Mouse (Mus musculus): ENCODE results near the gene Foxd3.
"Not testable (repeated sequence)": the region's sequence is repeated elsewhere in the genome, so short reads cannot be mapped to it uniquely, and the experiment has no call there.

Foxd3 gene

DNA sequence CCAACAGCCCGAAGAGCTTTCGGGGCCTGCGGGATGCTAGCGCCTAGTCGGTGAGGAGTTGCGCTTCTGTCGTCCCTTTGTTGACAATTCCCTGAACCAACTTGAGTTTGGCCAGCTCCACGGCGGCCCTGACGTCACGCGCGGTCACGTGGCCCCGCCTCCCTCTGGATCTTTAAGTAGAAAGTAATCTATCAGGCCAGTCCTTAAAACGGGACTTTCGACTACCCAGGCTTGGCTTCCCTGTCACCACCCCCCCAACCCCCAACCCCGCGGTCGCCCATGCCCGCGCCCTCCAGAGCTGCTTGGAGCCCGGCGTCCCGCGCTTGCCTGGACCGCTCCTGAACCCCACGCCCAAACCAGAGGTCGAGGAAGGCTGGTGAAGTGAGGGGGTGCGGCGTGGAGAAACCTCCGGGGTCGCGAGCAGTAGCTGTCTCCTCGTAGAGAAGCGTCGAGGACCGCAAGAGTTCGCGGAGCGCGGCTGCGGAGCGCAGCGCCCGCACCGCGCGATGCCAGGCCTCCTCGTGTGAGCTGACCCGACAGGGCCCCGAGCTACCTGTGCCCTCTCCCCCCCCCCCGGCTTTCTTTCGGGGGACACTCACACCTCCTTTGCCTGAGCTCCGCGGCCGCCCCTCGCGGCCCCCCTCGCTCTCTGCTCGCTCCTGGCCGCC, at the start of gene Foxd3:
Gene Foxd3, plus strand, starts transcription at position 363 of the 668 bp plus-strand sequence.
- DNase-seq = no peak

DNA sequence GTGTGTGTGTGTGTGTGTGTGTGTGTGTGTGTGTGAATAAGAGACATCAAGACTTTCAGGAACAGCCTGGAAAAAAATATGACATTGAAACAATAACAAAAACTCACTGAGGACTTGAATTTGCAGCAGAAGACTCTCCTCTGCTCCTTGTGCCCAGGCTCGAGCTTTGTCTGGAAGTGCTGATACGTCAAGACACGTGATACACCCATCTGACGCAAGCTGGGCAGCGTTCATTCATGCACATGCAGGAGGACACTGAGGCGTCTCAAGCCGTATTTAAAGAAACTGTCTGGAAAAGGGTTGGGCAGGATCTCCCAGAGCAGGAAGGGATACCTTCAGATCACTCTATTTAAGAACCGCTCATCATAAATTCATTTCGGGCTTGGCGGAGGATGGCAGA, 43.9 kb upstream of the Foxd3 start:
- no peak for DNase-seq

DNA sequence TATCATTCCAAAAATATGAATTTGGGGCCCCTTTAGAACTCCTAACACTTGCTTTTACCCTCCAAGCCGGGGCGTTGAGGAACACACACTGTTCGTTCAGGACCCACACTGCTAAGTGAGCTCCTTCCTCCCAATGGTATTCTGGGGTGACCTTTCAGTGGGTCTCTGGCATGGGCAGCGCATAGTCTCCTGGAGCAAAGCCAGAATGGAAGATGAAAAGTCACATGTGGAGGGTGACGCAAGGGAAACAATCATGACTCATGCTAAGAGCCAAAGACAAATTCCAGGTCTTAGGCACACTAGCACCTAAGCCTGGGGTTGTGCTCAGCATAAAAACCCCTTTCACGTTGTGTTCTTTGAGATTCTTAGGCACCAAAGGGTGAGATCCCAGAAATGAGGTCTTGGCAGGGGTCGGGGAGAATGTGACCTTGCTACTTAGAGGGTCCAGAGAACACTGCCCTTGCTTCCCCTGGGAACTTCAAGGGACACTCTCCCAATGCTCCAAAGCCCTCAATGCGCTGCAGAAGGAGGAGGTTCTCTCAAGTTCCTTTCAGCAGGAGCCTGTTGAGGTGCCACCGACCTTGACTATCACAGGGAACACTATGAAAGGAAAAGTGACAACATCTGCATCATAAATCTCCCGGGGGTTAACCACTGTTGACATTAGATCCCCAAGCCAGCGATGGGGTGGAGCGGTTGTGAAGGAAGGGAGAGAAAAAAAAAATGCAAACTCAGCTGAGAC, 43.3 kb upstream of the Foxd3 start:
- DNase-seq = no peak

DNA sequence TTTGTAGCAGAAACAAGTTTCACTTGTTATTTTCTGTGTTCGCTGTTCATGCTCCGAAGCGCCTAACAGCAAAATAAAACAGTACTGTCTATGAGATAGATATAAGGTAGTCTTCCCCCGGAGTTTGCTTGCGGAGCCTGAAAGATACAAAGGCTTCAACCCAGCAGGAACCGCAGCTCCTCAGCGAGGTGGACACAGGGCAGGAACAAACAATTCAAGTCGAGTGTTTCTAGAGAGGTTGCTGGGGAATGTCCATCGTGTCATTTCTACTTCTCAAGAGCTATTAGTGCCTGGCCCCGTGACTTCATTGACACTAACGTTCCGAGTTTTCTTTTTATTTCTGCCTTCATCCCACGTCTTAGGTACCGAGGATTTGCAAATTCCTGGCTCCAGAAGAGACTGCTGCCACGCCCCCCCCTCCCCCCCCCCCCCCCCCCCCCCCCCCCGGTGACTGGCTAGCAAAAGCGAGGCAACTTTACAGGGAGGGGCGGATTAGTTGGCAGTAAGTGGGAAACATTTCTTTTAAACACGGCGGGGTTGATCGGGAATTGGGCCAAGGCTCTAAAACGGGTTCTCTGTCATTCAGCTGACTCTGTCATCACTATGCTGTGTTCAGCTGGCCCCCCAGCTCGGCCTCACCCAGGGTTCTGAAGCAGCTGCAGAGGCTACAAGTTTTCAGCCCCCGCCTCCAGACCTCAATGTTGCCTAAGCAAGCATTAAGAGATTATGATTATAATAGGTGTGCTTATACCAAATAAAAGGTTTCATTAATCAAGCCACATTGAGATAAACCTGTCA, 29.9 kb upstream of the Foxd3 start:
- DNase-seq = no peak

DNA sequence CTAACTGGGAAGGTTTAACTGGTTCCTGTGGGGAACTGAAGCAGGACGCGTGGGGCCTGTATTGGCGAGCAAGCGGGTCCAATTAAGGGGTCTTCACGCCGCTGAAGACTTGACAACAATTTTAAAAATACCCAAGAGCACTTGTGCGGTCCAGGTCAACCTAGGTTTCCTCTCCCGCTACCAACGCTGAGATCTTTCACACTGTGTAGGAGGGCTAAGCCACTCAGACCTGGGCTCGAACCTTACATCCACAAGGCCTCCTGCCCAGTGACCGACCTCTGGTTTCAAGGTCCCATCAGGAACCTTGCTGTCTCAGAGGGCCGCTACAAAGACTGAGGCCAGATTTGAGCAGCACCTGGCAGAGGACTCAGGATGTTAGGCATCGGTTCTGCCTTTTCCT, 29.0 kb upstream of the Foxd3 start:
- no peak for DNase-seq

DNA sequence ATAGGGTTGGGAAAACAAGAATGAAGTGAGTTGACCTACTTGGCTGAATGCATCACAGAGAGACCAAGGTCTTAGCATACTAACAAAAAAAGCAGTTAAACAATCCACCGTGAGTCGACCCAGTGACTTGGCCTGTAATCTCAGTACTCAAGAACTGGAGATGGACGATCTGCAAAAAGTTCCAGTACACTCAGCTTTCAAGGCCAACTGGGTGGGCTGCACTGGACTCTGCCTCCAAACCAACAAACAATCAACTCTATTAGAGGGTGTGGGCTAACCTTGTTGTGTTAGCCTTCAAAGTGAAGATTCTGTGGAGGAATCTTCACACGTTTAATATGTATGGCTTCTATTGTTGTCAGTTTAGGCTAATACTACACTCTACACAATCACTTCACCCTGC, 20.1 kb upstream of the Foxd3 start:
- no peak for DNase-seq

DNA sequence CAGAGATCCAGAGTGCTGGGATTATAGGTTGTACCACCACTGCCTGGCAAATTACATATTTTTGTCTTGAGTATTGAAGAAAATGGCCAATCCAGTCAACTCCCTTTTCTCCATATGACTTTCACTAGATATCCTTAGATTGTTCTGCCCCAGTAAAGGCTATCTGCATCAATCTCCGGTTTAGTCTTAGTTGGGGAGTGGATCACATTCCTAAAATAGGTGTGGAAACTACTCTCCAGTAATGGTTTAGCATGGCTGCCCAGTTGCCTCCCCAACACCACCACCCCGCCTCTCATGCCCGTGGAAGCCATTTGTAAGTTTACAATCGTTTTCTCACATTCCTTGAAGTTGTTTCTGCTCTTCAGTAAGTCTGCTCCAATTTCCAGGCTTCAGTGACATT, 19.4 kb upstream of the Foxd3 start:
- no peak for DNase-seq

DNA sequence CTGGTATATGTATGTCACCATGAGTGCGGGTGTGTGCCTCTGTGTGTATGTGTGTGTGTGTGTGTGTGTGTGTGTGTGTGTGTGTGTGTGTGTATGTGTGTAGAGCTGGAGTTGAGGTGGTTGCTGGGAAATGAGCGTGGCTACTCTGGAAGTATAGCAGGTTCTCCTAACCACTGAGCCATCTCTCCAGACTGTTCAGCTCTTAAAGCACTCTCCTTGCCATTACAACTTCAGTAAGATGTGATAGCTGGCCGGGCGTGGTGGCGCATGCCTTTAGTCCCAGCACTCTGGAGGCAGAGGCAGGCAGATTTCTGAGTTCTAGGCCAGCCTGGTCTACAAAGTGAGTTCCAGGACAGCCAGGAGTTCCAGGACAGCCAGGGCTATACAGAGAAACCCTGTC, 15.5 kb upstream of the Foxd3 start:
- DNase-seq = not testable (repeated sequence)

DNA sequence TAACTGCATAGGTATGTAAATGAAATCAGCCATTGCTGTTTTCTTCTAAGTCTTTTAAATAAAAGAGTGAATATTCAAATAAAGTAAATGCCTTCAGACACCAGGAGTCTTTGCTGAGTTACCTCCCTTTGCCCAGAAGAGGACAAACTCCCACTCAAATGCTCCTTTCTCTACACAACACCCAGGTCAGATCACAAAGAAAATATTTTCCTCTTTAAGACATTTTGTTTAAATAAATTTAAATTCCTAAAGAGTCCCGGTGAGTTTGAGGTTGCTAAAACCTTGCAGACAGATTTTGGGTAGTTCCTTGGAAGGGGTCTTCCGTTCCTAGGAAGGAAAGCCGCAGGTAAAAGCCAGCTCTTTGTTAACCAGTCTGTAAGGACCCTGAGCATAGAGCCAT, 14.2 kb upstream of the Foxd3 start:
- no peak for DNase-seq

DNA sequence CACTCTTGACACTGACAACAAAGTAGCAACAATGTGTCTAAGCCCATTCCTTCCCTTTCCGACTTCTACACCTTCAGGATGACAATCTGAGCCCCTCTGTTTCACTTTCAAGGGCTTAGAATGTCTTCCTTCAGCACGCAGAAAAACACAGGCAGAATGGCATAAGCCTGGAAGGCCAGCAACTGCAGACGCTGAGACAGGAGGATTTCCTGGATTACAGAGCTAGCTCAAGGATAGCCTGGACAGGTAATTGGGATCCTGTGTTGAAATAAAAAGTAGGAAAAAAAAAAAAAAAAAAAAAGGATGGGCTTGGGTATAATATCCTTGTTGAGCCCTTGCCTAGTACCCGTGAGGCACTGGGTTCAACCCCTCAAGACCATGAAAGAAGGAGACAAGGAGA, 10.5 kb upstream of the Foxd3 start:
- DNase-seq = no peak

DNA sequence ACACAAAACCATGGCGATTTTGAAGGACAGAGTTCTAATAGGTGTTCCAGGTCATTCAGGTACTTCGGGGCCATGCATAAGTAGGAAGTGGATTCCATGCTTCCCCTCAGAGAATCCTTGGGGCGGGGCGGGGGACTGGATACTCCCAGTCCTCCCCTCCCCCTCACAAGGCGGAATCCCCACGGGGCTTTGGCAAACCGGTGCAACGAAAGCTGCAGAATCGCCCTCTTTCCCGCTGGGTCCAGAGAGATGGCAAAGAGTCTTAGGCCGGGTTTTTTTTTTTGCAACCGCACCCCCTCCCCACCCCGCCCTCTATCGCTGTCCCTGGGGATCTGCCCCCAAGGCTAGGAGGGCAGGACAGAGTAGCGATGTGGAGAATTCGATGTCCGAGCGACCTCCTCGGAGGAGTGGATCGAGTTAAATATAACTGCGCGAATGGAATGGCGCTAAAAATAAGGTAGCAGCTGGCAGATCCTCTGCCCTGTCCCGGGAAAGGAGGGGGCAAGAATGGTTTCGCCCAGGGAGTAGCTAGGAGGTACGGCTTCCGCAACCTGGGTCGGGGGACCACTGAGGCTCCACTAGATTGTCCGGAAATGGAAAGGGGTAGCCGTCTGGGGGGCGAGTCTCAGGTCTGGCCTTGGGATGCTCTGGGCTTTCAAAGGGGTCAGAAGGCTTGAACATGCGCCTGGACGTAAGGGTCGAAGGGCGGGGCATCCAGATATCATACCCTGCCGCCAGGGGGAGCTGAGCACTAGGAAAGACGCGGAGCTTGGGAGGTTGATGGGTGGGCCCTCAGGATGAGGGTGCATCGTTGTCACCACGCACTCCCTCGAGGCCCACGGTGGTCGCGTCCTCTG, 5.8 kb upstream of the Foxd3 start:
- no peak for DNase-seq

DNA sequence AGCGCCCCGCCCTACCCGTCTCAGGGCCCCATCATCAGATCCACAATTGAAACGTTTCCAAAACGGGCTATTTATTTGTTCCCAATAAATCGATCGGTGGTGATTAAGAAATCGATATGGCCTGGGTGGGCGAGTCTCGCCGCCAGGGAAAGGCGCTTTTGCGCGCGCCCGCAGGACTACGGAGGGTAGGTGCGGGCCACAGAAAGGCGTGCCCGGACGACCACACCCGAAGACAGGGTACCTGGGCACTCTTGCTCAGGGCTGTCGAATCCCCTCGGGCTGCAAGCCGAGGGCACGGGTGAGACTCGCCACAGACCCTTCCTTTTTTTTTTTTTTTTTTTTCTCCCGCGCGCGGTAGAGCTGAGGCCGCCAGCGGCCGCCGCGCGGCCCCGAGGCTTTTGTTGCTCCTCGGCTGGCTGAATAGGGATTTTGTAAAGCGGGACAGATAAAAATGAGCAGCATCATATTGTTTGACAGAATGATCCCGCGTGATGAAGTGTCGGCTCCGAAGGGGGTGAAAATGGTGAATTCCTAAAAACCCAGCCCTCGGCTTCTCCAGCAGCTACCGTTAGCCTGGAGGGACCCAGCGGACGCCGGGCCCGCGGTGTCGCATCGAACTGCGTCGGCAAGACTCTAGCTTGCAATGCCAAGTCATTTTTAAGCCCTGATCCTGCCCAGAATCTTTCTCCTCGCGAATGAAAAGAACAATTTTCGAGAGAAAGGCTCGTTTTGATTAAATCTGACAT, 5.0 kb upstream of the Foxd3 start:
- DNase-seq = no peak

DNA sequence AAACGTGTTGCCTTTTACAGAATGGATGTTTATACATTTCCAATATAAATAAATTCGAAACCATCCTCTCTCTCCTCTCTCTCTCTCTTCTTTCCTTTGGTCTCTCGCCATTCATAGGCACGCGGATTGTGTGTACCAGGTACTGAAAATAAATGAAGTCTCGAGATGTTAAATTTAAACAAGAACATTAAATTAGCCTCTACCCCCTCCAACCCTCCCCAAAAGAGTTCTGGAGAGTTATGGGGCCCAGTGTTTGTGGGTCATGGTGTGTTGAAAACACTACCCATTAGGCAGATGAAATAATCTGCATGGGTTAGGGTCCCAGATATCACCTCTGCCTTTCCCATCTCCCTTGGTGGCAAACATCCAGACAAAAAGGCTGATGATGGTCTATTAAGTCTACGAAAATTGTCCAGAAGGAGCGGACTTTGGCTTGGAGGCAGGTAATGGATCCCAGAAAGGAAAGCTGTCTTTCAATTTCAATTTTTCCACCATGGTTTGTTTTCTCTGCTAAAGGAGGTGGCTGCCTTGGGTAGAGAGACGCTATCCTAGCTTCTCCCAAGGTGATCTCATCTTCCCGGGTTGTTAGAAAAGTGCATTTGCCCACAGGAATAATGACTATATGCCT, 4.2 kb upstream of the Foxd3 start:
- DNase-seq = no peak

DNA sequence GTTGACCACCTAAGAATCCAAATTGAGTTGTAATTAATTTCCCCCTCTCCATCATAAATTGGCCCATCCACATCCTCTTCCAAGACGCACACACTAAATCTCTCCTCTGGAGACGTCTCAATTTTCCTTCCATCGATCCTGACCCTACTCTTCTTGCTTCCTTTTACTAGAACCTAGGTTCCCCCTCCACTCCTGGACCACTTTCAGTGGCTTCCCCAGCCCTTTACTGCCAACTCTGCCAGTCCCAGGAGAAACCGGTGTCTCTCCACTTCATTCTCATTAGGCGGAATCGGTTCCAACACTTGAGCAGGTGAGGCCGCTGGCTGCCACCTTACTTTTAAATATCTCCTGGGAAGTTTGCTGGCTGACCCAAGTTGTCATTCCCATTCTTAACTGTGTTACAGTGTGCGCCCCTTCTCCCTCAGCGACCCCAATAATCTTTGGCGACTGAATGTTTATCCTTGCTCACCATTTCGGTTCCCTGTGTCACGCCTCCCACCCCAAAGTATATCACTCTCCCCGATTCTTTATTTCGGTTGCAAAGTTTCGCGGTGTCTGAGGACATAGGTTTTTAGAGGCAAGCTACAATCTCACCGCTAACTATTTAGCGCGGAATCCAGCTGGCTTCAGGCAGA, 3.4 kb upstream of the Foxd3 start:
- no peak for DNase-seq

DNA sequence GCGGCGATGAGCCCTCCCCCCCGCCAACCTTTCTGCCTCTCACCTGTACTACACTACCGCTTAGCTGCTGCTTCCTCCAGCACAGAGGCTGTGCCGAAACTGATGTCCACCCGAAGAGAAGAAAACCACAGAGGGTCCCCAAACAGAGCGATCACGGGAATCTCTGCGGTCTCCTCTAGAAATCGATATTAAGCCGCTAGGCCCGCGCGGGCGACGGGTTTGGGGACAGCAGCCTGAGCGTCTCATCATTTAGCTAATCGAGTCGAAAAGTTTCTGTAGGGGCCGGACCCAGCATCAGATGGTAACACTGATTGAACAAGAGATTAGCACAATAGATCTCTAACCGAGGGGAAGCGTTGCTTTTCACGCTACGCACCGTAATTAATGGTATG, 2.9 kb upstream of the Foxd3 start:
- DNase-seq = no peak

DNA sequence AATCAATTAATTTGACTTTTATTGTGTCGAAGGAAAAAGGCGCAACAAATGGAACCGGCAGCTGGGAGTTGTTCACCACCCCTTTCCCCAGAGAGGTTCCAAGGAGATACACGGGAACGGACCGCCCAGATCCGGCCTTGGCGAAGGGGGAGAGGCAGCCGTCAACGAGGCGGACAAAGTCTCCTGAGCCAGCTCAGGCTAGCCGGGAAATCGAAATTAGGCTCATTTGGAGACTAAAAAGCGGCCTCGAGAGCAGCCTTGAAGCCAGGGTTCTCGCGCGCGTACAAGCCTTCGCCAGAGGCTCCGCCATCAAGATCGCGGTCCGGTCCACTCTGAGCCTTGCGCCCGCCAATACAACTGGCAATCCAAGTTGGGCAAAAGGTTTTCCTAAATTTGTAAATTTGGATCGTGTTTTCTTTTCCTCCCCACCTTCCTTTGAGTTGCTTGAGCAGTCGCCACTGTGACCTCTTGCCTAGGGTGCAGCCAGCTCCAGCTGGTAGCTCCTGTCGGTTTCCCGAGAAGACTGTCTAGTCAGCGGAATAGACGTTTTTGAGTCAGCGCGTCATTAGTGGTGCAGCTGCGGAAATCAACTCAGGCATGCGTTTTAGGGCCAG, 2.4 kb upstream of the Foxd3 start:
- no peak for DNase-seq

DNA sequence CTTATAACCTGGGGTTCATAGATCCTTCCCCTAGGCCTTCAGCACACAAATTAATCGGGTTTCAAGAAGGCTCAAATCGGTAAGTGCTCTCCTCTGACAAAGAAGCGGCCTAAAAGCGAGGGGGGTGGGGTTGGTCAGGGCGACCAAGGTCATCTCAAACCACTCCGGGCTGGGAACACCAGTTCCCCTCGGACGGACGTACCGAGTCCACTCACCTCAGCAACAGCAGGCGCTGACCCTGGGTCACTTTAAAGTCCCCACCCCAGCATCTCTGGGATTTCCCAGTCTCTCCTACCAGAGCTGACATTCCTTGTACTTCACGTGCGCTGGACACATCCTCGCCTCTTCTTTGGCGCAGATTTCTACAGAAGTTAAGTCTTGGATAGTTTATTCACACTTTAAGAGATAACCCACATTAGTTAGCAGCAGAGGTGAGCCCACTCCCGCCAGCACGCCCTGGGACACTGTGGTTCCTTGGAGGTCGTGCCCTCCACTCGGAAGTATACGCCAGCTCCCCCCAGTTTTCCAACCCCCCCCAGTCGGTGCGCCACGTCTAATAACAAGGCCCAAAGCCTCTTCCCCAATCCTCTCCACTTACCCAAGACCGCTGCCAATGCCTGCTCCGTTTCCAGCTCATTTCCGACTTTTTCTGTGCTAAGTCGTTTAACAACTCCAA, 1.3 kb upstream of the Foxd3 start:
- DNase-seq = no peak

DNA sequence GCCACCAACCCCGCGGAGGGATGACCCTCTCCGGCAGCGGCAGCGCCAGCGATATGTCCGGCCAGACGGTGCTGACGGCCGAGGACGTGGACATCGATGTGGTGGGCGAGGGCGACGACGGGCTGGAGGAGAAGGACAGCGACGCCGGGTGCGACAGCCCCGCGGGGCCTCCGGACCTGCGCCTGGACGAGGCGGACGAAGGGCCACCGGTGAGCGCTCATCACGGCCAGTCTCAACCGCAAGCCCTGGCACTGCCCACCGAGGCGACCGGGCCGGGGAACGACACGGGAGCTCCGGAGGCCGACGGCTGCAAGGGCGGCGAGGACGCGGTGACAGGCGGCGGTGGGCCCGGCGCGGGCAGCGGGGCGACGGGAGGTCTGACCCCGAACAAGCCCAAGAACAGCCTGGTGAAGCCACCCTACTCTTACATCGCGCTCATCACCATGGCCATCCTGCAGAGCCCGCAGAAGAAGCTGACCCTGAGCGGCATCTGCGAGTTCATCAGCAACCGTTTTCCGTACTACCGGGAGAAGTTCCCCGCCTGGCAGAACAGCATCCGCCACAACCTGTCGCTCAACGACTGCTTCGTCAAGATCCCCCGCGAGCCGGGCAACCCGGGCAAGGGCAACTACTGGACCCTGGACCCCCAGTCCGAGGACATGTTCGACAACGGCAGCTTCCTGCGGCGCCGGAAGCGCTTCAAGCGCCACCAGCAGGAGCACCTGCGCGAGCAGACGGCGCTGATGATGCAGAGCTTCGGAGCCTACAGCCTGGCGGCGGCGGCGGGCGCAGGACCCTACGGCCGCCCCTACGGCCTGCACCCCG, 718 bp downstream of the Foxd3 start:
- DNase-seq = no peak

DNA sequence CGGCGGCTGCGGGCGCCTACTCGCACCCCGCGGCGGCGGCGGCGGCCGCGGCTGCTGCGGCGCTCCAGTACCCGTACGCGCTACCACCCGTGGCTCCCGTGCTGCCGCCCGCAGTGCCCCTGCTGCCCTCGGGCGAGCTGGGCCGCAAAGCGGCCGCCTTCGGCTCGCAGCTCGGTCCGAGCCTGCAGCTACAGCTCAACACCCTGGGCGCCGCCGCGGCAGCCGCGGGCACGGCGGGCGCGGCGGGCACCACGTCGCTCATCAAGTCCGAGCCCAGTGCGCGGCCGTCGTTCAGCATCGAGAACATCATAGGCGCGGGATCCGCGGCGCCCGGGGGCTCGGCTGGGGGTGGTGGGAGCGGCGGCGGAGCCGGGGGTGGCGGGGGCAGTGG, 1.3 kb downstream of the Foxd3 start:
- DNase-seq = no peak
